In the genomic region with DNA sequence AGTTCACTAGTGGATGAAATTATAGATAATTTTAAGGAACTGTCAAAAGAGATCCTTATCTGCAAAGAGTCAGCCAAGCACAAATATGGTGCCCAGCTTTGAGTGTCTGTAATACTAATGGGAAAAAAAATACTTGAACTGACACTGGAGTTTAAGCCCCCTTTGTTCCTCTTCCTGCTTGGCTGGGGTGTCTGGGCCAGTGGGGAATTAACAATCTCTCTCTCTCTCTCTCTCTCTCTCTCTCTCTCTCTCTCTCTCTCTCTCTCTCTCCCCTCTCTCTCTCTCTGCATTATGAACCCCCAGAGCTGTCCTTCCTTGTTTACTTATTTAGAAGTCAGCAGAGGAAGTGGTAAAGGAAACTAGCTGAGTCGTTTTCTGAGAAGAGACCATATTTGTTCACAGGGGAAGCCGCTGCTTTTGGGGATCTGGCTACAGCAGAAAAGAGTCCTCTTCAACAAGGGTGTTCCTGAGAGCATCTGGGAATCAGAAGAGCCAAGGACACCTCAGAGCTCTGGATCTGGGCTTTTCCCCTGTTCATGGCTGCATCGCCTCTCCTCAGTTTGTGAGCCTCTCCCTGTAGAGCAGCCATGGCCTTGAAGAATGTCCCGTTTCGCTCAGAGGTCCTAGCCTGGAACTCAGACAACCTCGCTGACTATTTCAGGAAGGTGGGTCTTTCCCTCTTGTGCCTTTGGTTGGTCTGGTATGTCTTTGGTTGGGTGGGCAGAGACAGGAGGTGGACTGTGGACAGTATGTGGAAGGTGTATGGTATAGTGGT, we compare ENCODE assay signal across 14 mouse cellular contexts. TPM values are rescaled to one million over a fixed set of nuclear protein-coding genes. Genes with fewer than 3 reads are reported as not detected.
DNase-seq lines count a peak whose midpoint lies in the region; ATAC-seq and TF ChIP-seq lines count a peak whose summit lies in the region.
"Had no signal": no experiment of that assay in that cellular context is flagged by ENCODE, and none has a peak within 500 bp of the region (broad histone marks: within the 10 kb centered on the region; RNA-seq: fewer than 3 reads in every experiment).

Gene Lcp2 (plus strand): TSS at position 154 of the 775 bp plus-strand sequence.

- H3K27ac ChIP-seq in kidney, adult 2 months (ENCODE audit: insufficient read depth, low read depth, low read length), result no peak within 1 kb of the TSS
- H3K27ac ChIP-seq in bone marrow, adult 2 months (ENCODE audit: control insufficient read depth, insufficient read depth, low read depth, low read length, poor library complexity), result peak within 1 kb of the TSS; percentile 84
- H3K27ac ChIP-seq in liver, embryonic 16.5 days (ENCODE audit: low read length), result 0 out of 2 replicates have a peak within 1 kb of the TSS, but pooled peaks have one; percentile 3
- H3K27ac ChIP-seq: limb, embryonic 12.5 days had no signal

- H3K27me3 ChIP-seq in kidney, adult 2 months (replicated peaks; ENCODE audit: control insufficient read depth, insufficient read depth, low read length), result no peaks in the 10 kb centered on the region
- no peaks in the 10 kb centered on the region for H3K27me3 ChIP-seq in liver, embryonic 16.5 days (ENCODE audit: control insufficient read depth, insufficient read depth, low read depth, low read length)
- H3K27me3 ChIP-seq: limb, embryonic 12.5 days had no signal

- peak; percentile 2 for DNase-seq in kidney, adult 2 months
- no peak for DNase-seq in kidney, adult 11 months
- peak; percentile 22 for DNase-seq in telencephalon, adult 2 months (ENCODE audit: low read depth, low spot score)
- no peak for DNase-seq in adrenal gland, adult 2 months
- no peak for DNase-seq in cerebellum, adult 9-10 months
- no peak for DNase-seq in kidney, adult 9 months
- DNase-seq: adrenal gland, postnatal 25 days; embryo, embryonic 11 days; gastrocnemius, postnatal 10 days had no signal

- no peak for TF ChIP-seq CTCF in kidney, adult 2 months (conservative IDR thresholded peaks at IDR 0.05; ENCODE audit: insufficient read depth, insufficient read length, low read depth, low read length)
- no peak for TF ChIP-seq CTCF in bone marrow, adult 2 months (IDR thresholded peaks at IDR 0.05; ENCODE audit: control insufficient read depth, insufficient read depth, low read length)

- no peaks in the 10 kb centered on the region for H3K9me3 ChIP-seq in liver, embryonic 16.5 days (replicated peaks; ENCODE audit: control insufficient read depth, low read length)
- H3K9me3 ChIP-seq: limb, embryonic 12.5 days had no signal

- no peaks in the 10 kb centered on the region for H3K4me1 ChIP-seq in kidney, adult 2 months (ENCODE audit: control insufficient read depth, insufficient read depth, low read length)
- peaks cover 10% of the 10 kb centered on the region for H3K4me1 ChIP-seq in bone marrow, adult 2 months (ENCODE audit: control insufficient read depth, insufficient read depth, low read length)
- no peaks in the 10 kb centered on the region for H3K4me1 ChIP-seq in liver, embryonic 16.5 days (ENCODE audit: control insufficient read depth, low read depth, low read length)
- H3K4me1 ChIP-seq: limb, embryonic 12.5 days had no signal

- H3K4me3 ChIP-seq in kidney, adult 2 months (ENCODE audit: insufficient read depth, low read depth, low read length), result 0 out of 2 replicates have a peak within 1 kb of the TSS, but pooled peaks have one; percentile 25
- peak within 1 kb of the TSS; percentile 97 for H3K4me3 ChIP-seq in bone marrow, adult 2 months (replicated peaks; ENCODE audit: control insufficient read depth, low read depth, low read length)
- peak within 1 kb of the TSS; percentile 41 for H3K4me3 ChIP-seq in liver, embryonic 16.5 days (ENCODE audit: low read depth, low read length)
- H3K4me3 ChIP-seq: limb, embryonic 12.5 days; myocyte had no signal

- peak within 1 kb of the TSS; percentile 8; the same call in 1 of the 2 replicates for H3K9ac ChIP-seq in liver, embryonic 16.5 days (ENCODE audit: low read depth, low read length)
- H3K9ac ChIP-seq: limb, embryonic 12.5 days had no signal

- 76% methylated on average over 6 of the region's 6 CpGs for WGBS in kidney, adult 2 months
- whole genome bisulfite sequencing in bone marrow, adult 2 months, result 3% methylated on average over 6 of the region's 6 CpGs
- WGBS in liver, embryonic 16.5 days (ENCODE audit: insufficient replicate concordance), result 21% methylated on average over 6 of the region's 6 CpGs

- ATAC-seq in liver, embryonic 16.5 days (ENCODE audit: low read depth), result no peak
- ATAC-seq: hindbrain, embryonic 16.5 days had no signal

- no peaks in the 10 kb centered on the region for H3K36me3 ChIP-seq in kidney, adult 2 months (ENCODE audit: control insufficient read depth, insufficient read depth, low read length)
- H3K36me3 ChIP-seq in liver, embryonic 16.5 days (ENCODE audit: control insufficient read depth, insufficient read depth), result no peaks in the 10 kb centered on the region
- H3K36me3 ChIP-seq: limb, embryonic 12.5 days had no signal

- no peak within 1 kb of the TSS for H3K4me2 ChIP-seq in liver, embryonic 16.5 days (ENCODE audit: low read depth, low read length)
- H3K4me2 ChIP-seq: limb, embryonic 12.5 days had no signal

- TF ChIP-seq POLR2A in kidney, adult 2 months (IDR thresholded peaks at IDR 0.05; ENCODE audit: low read depth, low read length), result no peak
- TF ChIP-seq POLR2A in bone marrow, adult 2 months (IDR thresholded peaks at IDR 0.05; ENCODE audit: borderline replicate concordance, control insufficient read depth, low read depth, low read length), result no peak

RNA-seq across cellular contexts. Expression of gene Lcp2, which starts in this region (rescaled TPM):
- polyA plus RNA-seq in kidney, adult 2 months (2012; rRNA removed), result 0.90 and 3.1 TPM in 2 replicates
- polyA plus RNA-seq in bone marrow, adult 2 months (2011; ENCODE audit: insufficient read depth, insufficient read length, low replicate concordance, missing spikeins), result 16.6 and 53.6 TPM in 2 replicates
- 8.4 and 9.5 TPM in 2 replicates for polyA plus RNA-seq in liver, embryonic 16.5 days (2015; fragmentation: Nextera tagmentation; extraction: Ambion mirVana)
- 1 to 10 TPM; 2.9 to 5.6 TPM for total RNA-seq in adrenal gland, adult 2 months (2021)
- polyA plus RNA-seq in adrenal gland, adult 2 months (2012; rRNA removed), result 1.3 and 1.4 TPM in 2 replicates

Comparison
In these comparisons a context has a peak if more than half of its experiments do, and no peak if none do; other contexts are left out.
1. DNase-seq: peak in kidney, adult 2 months (single experiment) and telencephalon, adult 2 months (single experiment); none in kidney, adult 11 months (single experiment), adrenal gland, adult 2 months (single experiment), cerebellum, adult 9-10 months (single experiment) and kidney, adult 9 months (single experiment).
2. H3K4me3 ChIP-seq: peak in every context shown above with its lines; median percentile 97 in bone marrow, adult 2 months; 41 in liver, embryonic 16.5 days; 25 in kidney, adult 2 months.